Mouse (Mus musculus) CD4-positive, CD25-positive, alpha-beta regulatory T cell, adult 4 months (primary cell): ENCODE measurements around the gene Olfr430. TPM values are rescaled to one million over a fixed set of nuclear protein-coding genes. Genes with fewer than 3 reads are reported as not detected.
"Not testable (repeated sequence)": the region's sequence is repeated elsewhere in the genome, so short reads cannot be mapped to it uniquely, and the experiment has no call there.

Experiments used
- ATAC-seq: one replicate; pipeline ENCODE4 v1.8.0; 2017
- polyA plus RNA-seq, 2 experiments: library from polyadenylated mRNA; unstranded; fragments of 100-300 nt; shearing (Covaris generic); gene quantifications; one replicate each; pipeline ENCODE4 v1.2.1; 2017

Olfr430 gene
- not detected for polyA plus RNA-seq

DNA sequence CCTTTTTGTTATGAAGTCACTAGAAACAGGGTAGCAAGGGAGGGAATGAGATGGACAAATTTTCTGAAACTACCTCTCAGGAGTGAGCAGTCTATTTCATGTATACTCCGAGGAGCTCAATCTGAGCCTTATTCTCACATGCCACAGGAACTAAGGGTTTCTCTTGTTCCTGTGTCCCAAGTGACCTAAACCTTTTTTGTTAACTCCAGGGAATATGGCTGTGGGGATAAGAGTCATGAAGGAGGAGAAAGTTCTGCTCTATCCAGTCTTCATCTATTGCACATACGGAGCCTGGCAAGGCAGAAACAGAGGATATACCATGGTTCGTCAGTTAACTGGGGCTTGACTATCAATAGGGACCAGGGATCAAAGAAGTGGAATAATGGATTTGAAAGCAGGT, at the start of gene Olfr430:
Gene Olfr430 (plus strand): TSS at position 301 of the 400 bp plus-strand sequence.
- no peak for ATAC-seq

- ATAC-seq = no peak
These were observed 34.7 kb upstream of the Olfr430 start, which contains the start of gene Ifi205 for GRCm38 (mm10) chr1:174031698-174032097. TSS of gene Ifi205 (minus strand) at chr1:174031810.

DNA sequence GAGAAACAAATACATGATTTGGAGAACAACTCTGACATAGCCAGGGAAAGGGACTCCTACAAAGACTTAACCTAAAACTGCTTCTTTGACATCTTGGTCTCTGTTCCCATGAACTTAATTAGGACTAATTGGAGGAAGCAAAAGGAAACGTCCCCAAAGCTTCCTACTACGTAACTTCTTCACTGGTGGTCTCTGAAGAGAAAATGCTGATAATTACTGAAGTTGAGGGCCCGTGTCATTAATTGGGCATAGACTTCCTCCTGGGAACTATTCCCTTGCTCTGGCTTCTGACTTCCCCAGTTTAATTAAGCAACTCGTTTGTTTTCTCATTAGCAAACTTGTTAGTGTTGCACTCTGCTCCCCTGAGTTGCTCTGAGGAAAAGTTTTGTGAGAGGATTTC, 30.6 kb upstream of the Olfr430 start:
- no peak for ATAC-seq

GRCm38 (mm10) chr1:174038480-174038879, 27.9 kb upstream of the Olfr430 start:
- ATAC-seq = no peak

DNA sequence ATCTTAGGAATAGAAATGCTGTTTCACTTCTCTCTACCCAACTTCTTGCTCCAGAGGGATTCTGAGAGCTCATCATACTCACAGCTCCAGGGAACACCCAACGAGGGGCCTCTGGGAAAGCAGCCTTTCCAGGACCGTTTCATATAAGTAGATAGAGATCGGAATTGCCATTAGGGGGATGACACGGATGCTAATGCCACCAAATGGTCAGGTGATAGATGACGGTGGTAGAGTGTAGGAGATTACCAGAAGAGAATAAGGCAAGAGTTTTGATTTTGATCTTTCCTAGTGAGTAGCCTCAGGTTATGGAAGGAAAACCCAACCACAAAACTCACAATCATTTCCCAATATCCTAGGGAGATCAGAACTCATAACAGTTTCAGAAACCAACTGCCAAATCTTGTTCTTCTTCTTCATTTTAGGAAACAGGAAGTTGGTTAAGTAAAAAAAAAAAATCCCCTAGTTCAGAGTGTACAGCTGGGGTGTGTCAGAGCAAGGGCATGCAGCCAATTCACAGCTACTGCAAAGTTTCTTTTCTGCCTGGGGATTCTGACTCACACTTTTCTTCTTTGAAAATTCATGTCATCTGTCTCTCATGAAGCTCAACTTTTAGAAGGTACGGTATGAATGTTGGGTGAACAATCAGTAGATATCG, 25.8 kb upstream of the Olfr430 start, which contains the start of gene Olfr433:
Gene Olfr433 (plus strand): TSS at position 183 of the 655 bp plus-strand sequence.
- ATAC-seq = peak; percentile 98

GRCm38 (mm10) chr1:174042091-174042884, 24.1 kb upstream of the Olfr430 start:
- not testable (repeated sequence) for ATAC-seq

- ATAC-seq = no peak
These were observed 22.0 kb upstream of the Olfr430 start for GRCm38 (mm10) chr1:174044431-174044830.

- not testable (repeated sequence) for ATAC-seq
These were observed 18.2 kb upstream of the Olfr430 start for GRCm38 (mm10) chr1:174048227-174048626.

DNA sequence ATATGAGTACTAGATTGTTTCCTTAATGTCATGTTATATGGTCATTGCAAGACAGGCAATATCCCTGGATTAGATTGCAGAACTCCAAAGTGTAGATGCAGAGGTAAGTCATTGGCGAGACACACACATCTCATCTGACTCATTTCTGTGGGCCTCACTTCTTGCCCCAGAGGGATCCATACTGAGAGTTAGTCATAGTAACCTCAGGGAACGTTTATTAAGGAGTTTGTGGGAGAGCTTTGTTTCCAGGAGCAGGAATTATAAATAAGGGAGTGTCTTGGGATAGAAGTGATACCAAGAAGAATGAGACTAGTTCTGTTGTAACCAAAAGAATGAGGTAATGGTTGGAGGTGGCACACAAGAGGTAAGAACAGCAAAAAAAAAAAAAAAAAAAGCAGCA, 17.5 kb upstream of the Olfr430 start, which contains the start of gene Olfr432:
Gene Olfr432 (plus strand): TSS at position 313 of the 400 bp plus-strand sequence.
- no peak for ATAC-seq

- ATAC-seq = not testable (repeated sequence)
These were observed 17.0 kb upstream of the Olfr430 start for GRCm38 (mm10) chr1:174049357-174049756.

DNA sequence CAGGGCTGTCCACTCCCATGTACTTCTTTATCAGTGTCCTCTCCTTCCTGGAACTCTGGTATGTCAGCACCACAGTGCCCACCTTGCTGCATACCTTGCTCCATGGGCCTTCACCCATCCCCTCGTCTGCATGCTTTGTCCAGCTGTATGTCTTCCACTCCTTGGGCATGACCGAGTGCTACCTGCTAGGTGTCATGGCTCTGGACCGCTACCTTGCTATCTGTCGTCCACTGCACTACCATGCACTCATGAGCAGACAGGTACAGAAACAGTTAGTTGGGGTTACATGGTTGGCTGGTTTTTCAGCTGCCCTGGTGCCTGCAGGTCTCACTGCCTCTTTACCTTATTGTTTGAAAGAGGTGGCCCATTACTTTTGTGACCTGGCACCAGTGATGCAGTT, 15.9 kb upstream of the Olfr430 start:
- ATAC-seq = no peak

- no peak for ATAC-seq
These were observed 14.9 kb upstream of the Olfr430 start for GRCm38 (mm10) chr1:174051515-174051914.

DNA sequence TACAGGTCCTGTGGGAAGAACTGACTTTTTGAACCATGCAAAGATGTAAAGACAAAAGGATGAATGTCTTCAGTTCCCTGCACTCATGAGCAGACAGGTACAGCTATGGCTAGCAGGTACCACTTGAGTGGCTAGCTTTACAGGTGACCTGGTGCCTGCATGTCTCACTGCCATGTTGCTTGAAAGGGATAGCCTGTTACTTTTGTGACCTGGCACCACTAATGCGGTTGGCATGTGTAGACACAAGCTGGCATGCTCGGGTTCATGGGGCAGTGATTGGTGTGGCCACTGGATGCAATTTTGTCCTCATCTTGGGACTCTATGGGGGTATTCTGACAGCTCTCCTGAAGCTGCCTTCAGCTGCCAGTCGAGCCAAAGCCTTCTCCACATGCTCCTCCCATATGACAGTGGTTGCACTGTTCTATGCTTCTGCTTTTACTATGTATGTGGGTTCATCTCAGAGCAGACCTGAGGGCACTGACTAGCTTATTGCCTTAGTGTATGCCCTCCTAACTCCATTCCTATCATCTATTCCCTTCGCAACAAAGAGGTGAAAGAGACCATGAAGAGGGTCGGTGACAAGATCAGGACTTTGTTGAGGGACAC, 14.4 kb upstream of the Olfr430 start:
- ATAC-seq = no peak

DNA sequence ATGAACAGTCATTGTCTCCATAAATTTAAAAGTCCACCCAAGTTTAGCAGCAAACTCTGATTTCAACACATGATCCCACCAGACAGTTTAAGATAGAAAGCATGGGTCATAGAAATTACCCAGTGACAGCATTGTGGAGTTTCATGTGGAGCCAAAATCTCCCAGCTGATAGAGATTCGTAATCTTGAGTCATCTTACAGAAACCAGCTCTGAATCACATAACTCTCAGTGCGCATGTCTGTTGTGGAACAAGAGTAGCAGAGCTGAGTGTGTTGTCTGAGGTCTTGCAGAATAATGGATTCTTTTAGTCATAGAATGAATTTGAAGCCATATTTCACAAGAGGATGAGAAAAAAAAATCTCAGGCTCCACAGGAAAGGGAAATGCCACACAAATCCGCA, 13.4 kb upstream of the Olfr430 start:
- no peak for ATAC-seq

DNA sequence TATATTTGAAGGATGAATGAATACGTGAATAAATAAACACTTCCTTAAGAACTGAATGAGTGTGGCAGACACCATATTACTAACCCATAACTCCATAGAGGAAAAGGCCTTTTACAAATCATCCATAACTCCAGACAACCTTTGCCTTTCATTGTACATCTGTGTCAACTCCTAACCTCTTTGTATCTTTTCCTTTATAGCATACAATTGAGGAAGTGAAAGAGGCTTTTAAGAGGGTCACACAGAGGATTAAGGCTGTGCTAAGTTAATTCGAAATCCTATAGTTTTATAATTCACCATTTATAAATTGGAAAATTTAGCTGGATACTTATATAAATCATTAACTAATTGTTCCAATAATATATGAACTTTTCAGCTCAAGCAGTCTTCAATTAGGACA, 11.2 kb upstream of the Olfr430 start:
- ATAC-seq = no peak

GRCm38 (mm10) chr1:174084031-174084430, 17.6 kb downstream of the Olfr430 start, which contains the start of gene Olfr429:
TSS of gene Olfr429 (plus strand) at chr1:174084331.
- no peak for ATAC-seq

DNA sequence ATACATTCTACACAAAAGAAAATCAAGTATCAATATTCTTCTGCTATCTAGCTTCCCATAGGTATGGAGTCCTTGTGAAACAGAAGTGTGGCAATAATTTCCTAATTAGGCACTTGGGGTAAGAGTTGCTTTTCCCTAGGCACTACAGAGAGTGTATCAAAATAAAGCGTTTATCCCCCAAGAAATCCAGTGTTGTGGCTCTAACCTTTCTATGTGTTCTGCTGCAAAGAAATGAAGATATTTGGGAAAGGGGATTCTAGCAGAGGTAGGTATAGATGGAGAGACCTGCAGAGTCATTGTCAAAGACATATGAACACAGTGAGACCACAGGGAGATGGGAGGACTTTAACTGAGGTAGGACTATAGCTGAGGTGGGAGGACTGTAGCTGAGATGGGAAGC, 30.2 kb downstream of the Olfr430 start, which contains the start of gene Olfr427:
Gene Olfr427 (plus strand): TSS at position 301 of the 400 bp plus-strand sequence.
- ATAC-seq = no peak

GRCm38 (mm10) chr1:174103735-174104134, 37.3 kb downstream of the Olfr430 start:
- ATAC-seq = no peak

GRCm38 (mm10) chr1:174121062-174121461, 54.7 kb downstream of the Olfr430 start, which contains the start of gene Olfr231:
TSS of gene Olfr231 (minus strand) at chr1:174121162.
- ATAC-seq = no peak
